Mouse (Mus musculus) stomach, embryonic 14.5 days (tissue): ENCODE measurements at regions not wholly inside any gene's neighbourhood (a gene's known extent, or its start where the extent isn't known, plus 50 kb on each side); places are given as distances from the start of the nearest gene placed in this dataset.

Experiments
- ATAC-seq: fragments of 200-750 bp; cut with Nextera tagmentation; 2 replicates; pipeline ENCODE4 v1.8.0; 2017; ENCODE audit warnings: low read depth, moderate TSS enrichment; ENCODE audit not compliant: insufficient number of reproducible peaks, insufficient read depth, low FRiP score
- H3K27ac ChIP-seq: fragments of 300-500 bp; sonication (generic); 2 replicates; pipeline ENCODE4 v1.5.1; 2014; ENCODE audit warnings: mild to moderate bottlenecking, low read length, moderate library complexity, mixed read lengths
- H3K27me3 ChIP-seq: fragments of 300-500 bp; sonication (generic); 2 replicates; pipeline ENCODE4 v1.6.1; 2014; ENCODE audit warnings: low read length, control low read depth, mixed read lengths; ENCODE audit not compliant: control insufficient read depth, insufficient read depth
- H3K36me3 ChIP-seq: fragments of 300-500 bp; sonication (generic); 2 replicates; pipeline ENCODE4 v1.6.1; 2014; ENCODE audit warnings: mild to moderate bottlenecking, control low read depth, low read length, moderate library complexity, mixed read lengths; ENCODE audit not compliant: control insufficient read depth, insufficient read depth
- H3K4me1 ChIP-seq: fragments of 300-500 bp; sonication (generic); 2 replicates; pipeline ENCODE4 v1.6.1; 2014; ENCODE audit warnings: low read length, control low read depth, mixed read lengths; ENCODE audit not compliant: control insufficient read depth, insufficient read depth
- H3K4me2 ChIP-seq: fragments of 300-500 bp; sonication (generic); replicated peaks from 2 replicates; pipeline ENCODE4 v1.6.1; 2014; ENCODE audit warnings: low read depth, low read length, control low read depth
- H3K4me3 ChIP-seq: fragments of 300-500 bp; sonication (generic); 2 replicates; pipeline ENCODE4 v1.5.1; 2014; ENCODE audit warnings: low read depth, low read length, control low read depth
- H3K9ac ChIP-seq: fragments of 300-500 bp; sonication (generic); replicated peaks from 2 replicates; pipeline ENCODE4 v1.6.1; 2014; ENCODE audit warnings: low read depth, mild to moderate bottlenecking, control low read depth, low read length, moderate library complexity, mixed read lengths
- H3K9me3 ChIP-seq: fragments of 300-500 bp; sonication (generic); 2 replicates; pipeline ENCODE4 v1.6.1; 2016; ENCODE audit warnings: low read depth, low read length, control low read depth; ENCODE audit not compliant: control insufficient read depth
- WGBS: fragments of 180-500 bp; shearing (Covaris S2); extraction: QIAGEN DNeasy Blood & Tissue Kit; methylation state at CpG from one replicate; pipeline ENCODE4 v1.1.7; 2014; 5-methylcytosine and 5-hydroxymethylcytosine counted together

DNA sequence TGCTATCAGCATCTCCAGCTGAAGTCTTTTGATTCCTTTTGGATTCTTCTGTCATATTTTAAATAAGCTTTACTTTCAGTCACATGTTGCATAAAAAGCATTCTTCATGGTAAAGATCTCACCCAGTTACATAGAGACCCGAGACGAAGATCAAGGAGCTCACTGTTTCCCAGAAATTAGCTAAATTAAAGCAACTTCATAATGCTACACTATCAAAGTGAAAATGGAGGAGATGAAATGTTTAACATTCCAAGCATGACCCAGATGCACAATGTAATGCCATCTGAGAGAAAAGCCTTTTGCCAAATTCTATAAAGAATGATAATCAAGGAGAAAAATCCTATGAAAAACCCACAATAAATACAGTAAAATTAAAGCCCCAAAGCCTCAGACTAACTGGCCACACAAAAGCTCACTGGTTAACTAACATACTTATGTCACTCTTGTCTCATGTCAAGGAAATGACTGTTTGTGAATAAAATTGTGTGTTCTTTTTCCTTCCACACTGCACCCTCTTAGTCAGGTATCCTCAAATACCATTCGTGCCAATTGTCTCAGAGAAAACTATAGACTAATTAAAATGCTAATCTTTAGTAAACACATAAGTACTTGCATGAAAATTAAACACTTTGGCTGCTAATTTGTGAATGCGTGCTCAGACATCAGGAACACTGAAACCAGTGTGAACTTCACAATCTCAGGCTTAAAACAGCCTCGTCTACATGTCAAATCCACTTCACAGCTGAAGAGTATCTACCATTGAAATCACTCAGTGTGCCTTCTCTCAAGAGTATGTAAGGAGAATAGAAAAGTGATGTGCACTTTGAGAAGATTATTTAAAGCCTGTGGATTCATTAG lies 215.7 kb downstream of the Tmem161b start:
- ATAC-seq = no peak
- no peak overlapping the region for H3K4me3 ChIP-seq
- no peak overlapping the region for H3K9ac ChIP-seq
- no peaks in the 10 kb centered on the region for H3K9me3 ChIP-seq
- H3K27me3 ChIP-seq = no peaks in the 10 kb centered on the region
- no peaks in the 10 kb centered on the region for H3K4me1 ChIP-seq
- H3K27ac ChIP-seq = no peak overlapping the region
- H3K36me3 ChIP-seq = no peaks in the 10 kb centered on the region
- WGBS = 78% methylated on average over 5 of the region's 5 CpGs
- H3K4me2 ChIP-seq = no peak overlapping the region

DNA sequence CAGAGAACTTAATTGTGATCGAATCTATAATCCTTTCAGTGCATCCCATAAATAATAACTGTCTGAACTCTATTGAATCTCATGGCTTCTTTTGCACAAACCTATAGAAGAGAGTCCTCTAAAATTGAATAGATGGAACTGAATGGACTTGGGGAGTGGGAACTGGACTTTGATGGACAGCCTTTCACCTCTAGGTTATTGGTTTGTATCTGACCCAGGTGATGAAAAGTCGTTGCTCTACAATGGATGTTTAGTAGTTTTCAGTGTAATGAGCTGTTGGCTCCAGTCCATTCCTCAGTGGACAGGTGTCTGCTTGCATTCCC lies 216.3 kb downstream of the Tmem161b start:
- Histone ChIP-seq H3K4me2 (no peak overlapping the region), H3K9me3 (no peaks in the 10 kb centered on the region), H3K36me3 (no peaks in the 10 kb centered on the region), H3K4me1 (no peaks in the 10 kb centered on the region), H3K27me3 (no peaks in the 10 kb centered on the region), H3K9ac (no peak overlapping the region), H3K27ac (no peak overlapping the region), H3K4me3 (no peak overlapping the region)
- 65% methylated on average over 2 of the region's 2 CpGs for WGBS
- ATAC-seq = no peak

GRCm38 (mm10) chr13:84448514-84448913 lies 226.4 kb downstream of the Tmem161b start:
- H3K27ac ChIP-seq = no peak overlapping the region
- no peaks in the 10 kb centered on the region for H3K4me1 ChIP-seq
- no peak overlapping the region for H3K4me2 ChIP-seq
- no peaks in the 10 kb centered on the region for H3K27me3 ChIP-seq
- no peaks in the 10 kb centered on the region for H3K36me3 ChIP-seq
- no peaks in the 10 kb centered on the region for H3K9me3 ChIP-seq
- H3K4me3 ChIP-seq = no peak overlapping the region
- WGBS = 88% methylated on average over 2 of the region's 2 CpGs
- no peak for ATAC-seq
- H3K9ac ChIP-seq = no peak overlapping the region

DNA sequence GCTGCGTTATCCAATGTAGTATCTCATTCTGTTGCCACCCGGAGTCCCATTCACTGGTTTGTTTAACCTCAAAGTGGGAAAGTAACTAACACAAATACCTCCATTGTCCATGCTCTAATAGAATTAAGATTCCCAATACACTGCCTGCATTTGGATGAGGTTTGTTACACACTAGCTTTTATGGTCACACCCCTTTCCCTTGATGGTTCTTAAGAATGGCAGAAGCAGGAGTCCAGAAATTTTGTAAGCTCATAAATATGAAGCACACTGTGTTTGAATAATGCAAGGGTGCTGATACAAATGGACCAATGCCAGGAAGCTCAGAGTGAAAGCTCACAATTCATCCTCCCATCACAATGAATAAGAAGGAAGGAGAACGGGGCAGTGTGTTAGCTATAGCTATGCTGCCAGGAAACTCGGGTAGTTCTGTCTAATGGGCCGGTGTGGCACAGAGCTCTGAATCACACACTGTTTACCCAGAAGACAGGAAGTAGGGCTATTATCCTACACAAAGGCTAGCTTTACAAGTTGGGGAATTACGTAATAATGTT lies 227.0 kb downstream of the Tmem161b start:
- Histone ChIP-seq H3K9ac (no peak overlapping the region), H3K9me3 (no peaks in the 10 kb centered on the region), H3K4me2 (no peak overlapping the region), H3K27me3 (no peaks in the 10 kb centered on the region), H3K27ac (no peak overlapping the region), H3K36me3 (no peaks in the 10 kb centered on the region), H3K4me1 (no peaks in the 10 kb centered on the region), H3K4me3 (no peak overlapping the region)
- 67% methylated on average over 6 of the region's 6 CpGs for WGBS
- ATAC-seq = 0 out of 2 replicates have a peak, but pooled peaks have one; percentile 61
